Mouse (Mus musculus) CD8-positive naive resting alpha-beta T cell, adult 2 months (primary cell): ENCODE measurements around the gene Kcna4.

Experiments
- DNase-seq, 2 experiments: peaks; one replicate each; pipeline ENCODE4 v3.0.0; 2022; ENCODE audit warnings: low read depth in 2 of 2, low spot score in 2 of 2

Gene Kcna4

GRCm38 (mm10) chr2:107289990-107290696 lies at the start of gene Kcna4:
Kcna4 (plus strand) TSS chr2:107290639.
- no peak for DNase-seq

- no peak for DNase-seq
Observed at GRCm38 (mm10) chr2:107258091-107258490, 32.3 kb upstream of the Kcna4 start.

- no peak for DNase-seq
Observed at GRCm38 (mm10) chr2:107266251-107266650, 24.2 kb upstream of the Kcna4 start.

GRCm38 (mm10) chr2:107270050-107270449 lies 20.4 kb upstream of the Kcna4 start:
- DNase-seq = no peak

- no peak for DNase-seq
Observed at GRCm38 (mm10) chr2:107290697-107291019, 219 bp downstream of the Kcna4 start.

GRCm38 (mm10) chr2:107291142-107291541 lies 703 bp downstream of the Kcna4 start:
- no peak for DNase-seq

GRCm38 (mm10) chr2:107294521-107294920 lies 4.1 kb downstream of the Kcna4 start:
- no peak for DNase-seq

GRCm38 (mm10) chr2:107301886-107302285 lies 11.4 kb downstream of the Kcna4 start:
- DNase-seq = no peak

GRCm38 (mm10) chr2:107304707-107305106 lies 14.3 kb downstream of the Kcna4 start:
- DNase-seq = no peak

- DNase-seq = no peak
Observed at GRCm38 (mm10) chr2:107306077-107306476, 15.6 kb downstream of the Kcna4 start.

- DNase-seq = no peak
Observed at GRCm38 (mm10) chr2:107318636-107319035, 28.2 kb downstream of the Kcna4 start.

GRCm38 (mm10) chr2:107321596-107322226 lies 31.3 kb downstream of the Kcna4 start:
- no peak for DNase-seq

- DNase-seq = no peak
Observed at GRCm38 (mm10) chr2:107324090-107324489, 33.7 kb downstream of the Kcna4 start.

- no peak for DNase-seq
Observed at GRCm38 (mm10) chr2:107327276-107327675, 36.8 kb downstream of the Kcna4 start.

GRCm38 (mm10) chr2:107341291-107341690 lies 50.9 kb downstream of the Kcna4 start:
- no peak for DNase-seq

GRCm38 (mm10) chr2:107344807-107345206 lies 54.4 kb downstream of the Kcna4 start:
- DNase-seq = no peak

GRCm38 (mm10) chr2:107345299-107345698 lies 54.9 kb downstream of the Kcna4 start:
- no peak for DNase-seq
